Mouse (Mus musculus) midbrain, embryonic 15.5 days (tissue): ENCODE measurements around the gene Epb41l2. TPM values are rescaled to one million over a fixed set of nuclear protein-coding genes. Genes with fewer than 3 reads are reported as not detected.

Experiments
- ATAC-seq: fragments of 200-750 bp; cut with Nextera tagmentation; replicated peaks from 2 replicates; pipeline ENCODE4 v1.8.0; 2017; ENCODE audit warnings: moderate TSS enrichment
- H3K27ac ChIP-seq: fragments of 300-500 bp; sonication (generic); 2 replicates; pipeline ENCODE4 v1.5.1; 2015; ENCODE audit warnings: mild to moderate bottlenecking, inconsistent platforms
- H3K27me3 ChIP-seq: fragments of 300-500 bp; sonication (generic); replicated peaks from 2 replicates; pipeline ENCODE4 v1.6.1; 2015; ENCODE audit warnings: inconsistent platforms
- H3K36me3 ChIP-seq: fragments of 300-500 bp; sonication (generic); replicated peaks from 2 replicates; pipeline ENCODE4 v1.6.1; 2015; ENCODE audit warnings: inconsistent platforms
- H3K4me1 ChIP-seq: fragments of 300-500 bp; sonication (generic); 2 replicates; pipeline ENCODE4 v1.6.1; 2015; ENCODE audit warnings: inconsistent platforms
- H3K4me2 ChIP-seq: fragments of 300-500 bp; sonication (generic); 2 replicates; pipeline ENCODE4 v1.6.1; 2015; ENCODE audit warnings: inconsistent platforms, mild to moderate bottlenecking, moderate library complexity
- H3K4me3 ChIP-seq: fragments of 300-500 bp; sonication (generic); 2 replicates; pipeline ENCODE4 v1.5.1; 2015; ENCODE audit warnings: mild to moderate bottlenecking, inconsistent platforms
- H3K9ac ChIP-seq: fragments of 300-500 bp; sonication (generic); 2 replicates; pipeline ENCODE4 v1.6.1; 2015; ENCODE audit warnings: mild to moderate bottlenecking, inconsistent platforms
- H3K9me3 ChIP-seq: fragments of 300-500 bp; sonication (generic); 2 replicates; pipeline ENCODE4 v1.6.1; 2016; ENCODE audit warnings: inconsistent platforms
- WGBS: fragments of 180-500 bp; shearing (Covaris S2); methylation state at CpG from one replicate; pipeline ENCODE4 v1.1.7; 2015; ENCODE audit warnings: mixed read lengths; 5-methylcytosine and 5-hydroxymethylcytosine counted together
- polyA plus RNA-seq: library from polyadenylated mRNA; unstranded; fragments of >200 nt; fragmentation: Nextera tagmentation; extraction: Ambion mirVana; gene quantifications from 2 replicates; pipeline ENCODE4 v1.2.1, GENCODE M21; 2015

Gene Epb41l2
- polyA plus RNA-seq, 1 experiment from 2014 or later, result 27.7 TPM

DNA sequence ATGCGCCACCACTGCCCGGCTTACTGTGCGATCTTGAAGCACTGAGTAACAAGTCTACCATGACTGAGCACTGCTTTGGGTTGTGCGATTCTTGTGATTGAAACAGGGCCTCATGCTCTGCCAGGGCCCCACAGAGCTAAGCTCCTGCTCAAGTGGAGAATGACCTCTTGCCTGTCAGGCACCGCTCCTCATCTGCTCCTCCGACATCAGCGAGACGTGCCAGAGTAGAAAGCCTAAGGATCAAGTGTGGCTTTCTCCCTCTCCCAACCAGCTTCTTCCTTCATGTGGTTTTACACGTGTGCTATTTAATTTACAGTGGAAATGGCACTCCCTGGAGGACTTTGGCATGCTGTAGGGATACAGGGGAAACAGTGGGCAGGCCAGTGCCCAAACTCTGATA, 10.1 kb downstream of the Epb41l2 start:
- no peak; the same call in 1 of the 2 replicates for ATAC-seq
- H3K9ac ChIP-seq, result no peak overlapping the region
- no peaks in the 10 kb centered on the region for H3K27me3 ChIP-seq
- H3K36me3 ChIP-seq, result no peaks in the 10 kb centered on the region
- WGBS, result 80% methylated on average over 9 of the region's 9 CpGs
- H3K4me1 ChIP-seq, result 0 out of 2 replicates have a peak, but pooled peaks cover 4% of the 10 kb centered on the region
- H3K4me3 ChIP-seq, result no peak overlapping the region
- H3K9me3 ChIP-seq, result no peaks in the 10 kb centered on the region
- no peak overlapping the region for H3K27ac ChIP-seq
- no peak overlapping the region for H3K4me2 ChIP-seq

DNA sequence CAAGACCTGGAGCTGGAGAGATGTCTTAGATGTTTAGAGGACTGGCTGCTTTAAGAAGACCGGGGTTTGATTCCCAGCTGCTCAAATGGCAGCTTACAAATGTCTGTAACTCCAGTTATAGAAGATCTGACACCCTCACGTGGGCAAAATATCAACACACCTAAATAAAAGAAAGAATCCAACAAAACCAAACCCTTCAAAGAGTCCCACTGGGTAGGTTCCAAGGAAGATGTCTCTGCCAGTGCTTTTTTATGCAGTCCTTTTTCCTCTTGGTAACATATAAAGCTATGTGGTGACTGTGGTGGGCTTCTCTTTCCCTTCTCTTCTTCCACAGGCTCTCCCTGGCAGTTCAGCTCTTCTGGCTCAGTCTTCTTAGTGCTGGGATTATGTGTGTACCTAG, 11.7 kb downstream of the Epb41l2 start:
- 77% methylated on average over 2 of the region's 2 CpGs for WGBS
- Histone ChIP-seq H3K4me3 (no peak overlapping the region), H3K36me3 (no peaks in the 10 kb centered on the region), H3K9ac (no peak overlapping the region), H3K4me1 (0 out of 2 replicates have a peak, but pooled peaks cover 4% of the 10 kb centered on the region), H3K9me3 (no peaks in the 10 kb centered on the region), H3K27me3 (no peaks in the 10 kb centered on the region), H3K27ac (no peak overlapping the region), H3K4me2 (no peak overlapping the region)
- no peak for ATAC-seq

DNA sequence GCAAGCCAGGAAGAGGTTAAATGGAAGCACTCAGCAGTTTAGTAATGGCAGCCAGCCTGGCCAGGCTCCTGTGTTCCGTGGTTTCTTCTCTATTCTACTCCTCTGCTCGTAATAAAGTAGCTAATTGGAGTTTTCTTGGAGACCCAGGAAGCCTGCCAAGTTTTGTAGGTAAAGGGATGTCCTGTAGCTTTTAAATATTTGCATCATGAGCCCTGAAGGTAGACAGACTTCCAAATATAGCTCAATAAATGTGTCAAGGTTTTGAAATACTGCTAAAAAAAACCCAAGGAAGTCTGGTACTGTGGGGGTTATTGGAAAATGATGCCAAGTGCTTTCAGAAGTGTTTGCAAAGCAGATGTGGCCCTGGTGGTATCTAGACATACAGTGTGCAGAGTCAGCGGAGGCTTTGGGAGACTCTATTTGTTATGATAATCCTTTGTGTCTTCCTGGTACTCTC, 12.3 kb downstream of the Epb41l2 start:
- no peak overlapping the region for H3K9ac ChIP-seq
- 0 out of 2 replicates have a peak, but pooled peaks cover 4% of the 10 kb centered on the region for H3K4me1 ChIP-seq
- no peak overlapping the region for H3K4me3 ChIP-seq
- H3K27ac ChIP-seq, result no peak overlapping the region
- ATAC-seq, result no peak
- no peak overlapping the region for H3K4me2 ChIP-seq
- 18% methylated on average over 3 of the region's 3 CpGs for WGBS
- H3K36me3 ChIP-seq, result no peaks in the 10 kb centered on the region
- H3K9me3 ChIP-seq, result no peaks in the 10 kb centered on the region
- H3K27me3 ChIP-seq, result no peaks in the 10 kb centered on the region

DNA sequence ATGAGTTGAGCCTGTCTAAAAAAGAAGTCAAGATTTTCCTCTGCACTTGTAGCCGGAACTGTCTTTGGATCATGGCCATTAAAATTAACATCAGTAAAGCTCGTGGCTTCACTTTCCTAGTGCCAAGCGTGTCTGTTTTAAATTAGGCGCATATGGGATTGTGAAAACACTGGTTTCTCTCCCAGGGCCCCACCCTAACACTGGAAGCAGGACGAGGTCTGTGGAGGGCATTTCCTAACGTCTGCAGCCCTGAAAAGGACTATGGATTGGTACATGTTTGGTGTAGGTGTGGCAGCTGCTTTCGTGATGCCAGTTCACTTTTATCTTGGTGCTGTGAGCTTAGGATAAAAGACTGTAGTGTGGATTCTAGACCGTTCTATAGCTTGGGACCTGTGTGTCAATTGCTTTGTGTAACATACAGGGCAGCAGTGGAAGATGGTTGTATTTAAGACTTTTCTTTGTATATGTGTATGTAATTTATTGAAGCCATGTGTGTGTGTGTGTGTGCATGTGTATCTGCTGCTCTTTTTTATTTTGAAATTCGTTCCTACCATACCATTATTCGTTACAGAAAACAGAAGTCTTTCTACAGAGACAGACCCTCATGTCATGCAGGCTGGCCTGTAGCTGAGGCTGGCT, 13.0 kb downstream of the Epb41l2 start:
- WGBS, result 45% methylated on average over 10 of the region's 10 CpGs
- H3K4me3 ChIP-seq, result no peak overlapping the region
- H3K36me3 ChIP-seq, result no peaks in the 10 kb centered on the region
- no peaks in the 10 kb centered on the region for H3K27me3 ChIP-seq
- H3K27ac ChIP-seq, result no peak overlapping the region
- no peaks in the 10 kb centered on the region for H3K9me3 ChIP-seq
- H3K4me2 ChIP-seq, result no peak overlapping the region
- H3K9ac ChIP-seq, result no peak overlapping the region
- H3K4me1 ChIP-seq, result 0 out of 2 replicates have a peak, but pooled peaks cover 4% of the 10 kb centered on the region
- no peak for ATAC-seq

DNA sequence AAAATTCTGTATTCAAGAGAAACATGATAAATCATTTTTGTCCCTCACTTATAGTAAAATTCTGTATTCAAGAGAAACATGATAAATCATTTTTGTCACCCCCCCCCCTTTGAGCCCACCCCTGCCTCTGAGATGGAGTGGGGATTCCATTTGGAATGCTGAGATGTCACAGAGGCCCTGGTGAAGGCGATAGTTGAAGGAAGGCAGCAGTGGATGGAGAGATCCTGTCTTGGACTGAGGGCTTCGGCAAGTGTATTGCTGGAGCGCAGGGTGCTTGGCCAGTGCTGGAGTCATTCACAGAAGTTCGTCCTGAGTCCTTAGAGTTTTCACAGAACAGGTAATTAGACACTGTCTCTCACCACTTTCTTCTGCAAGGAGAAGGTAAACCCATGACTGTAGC, 15.4 kb downstream of the Epb41l2 start:
- Histone ChIP-seq H3K36me3 (no peaks in the 10 kb centered on the region), H3K4me3 (no peak overlapping the region), H3K4me2 (no peak overlapping the region), H3K27me3 (no peaks in the 10 kb centered on the region), H3K9me3 (no peaks in the 10 kb centered on the region), H3K9ac (no peak overlapping the region), H3K27ac (no peak overlapping the region), H3K4me1 (0 out of 2 replicates have a peak, but pooled peaks cover 4% of the 10 kb centered on the region)
- no peak for ATAC-seq
- 93% methylated on average over 4 of the region's 4 CpGs for WGBS

DNA sequence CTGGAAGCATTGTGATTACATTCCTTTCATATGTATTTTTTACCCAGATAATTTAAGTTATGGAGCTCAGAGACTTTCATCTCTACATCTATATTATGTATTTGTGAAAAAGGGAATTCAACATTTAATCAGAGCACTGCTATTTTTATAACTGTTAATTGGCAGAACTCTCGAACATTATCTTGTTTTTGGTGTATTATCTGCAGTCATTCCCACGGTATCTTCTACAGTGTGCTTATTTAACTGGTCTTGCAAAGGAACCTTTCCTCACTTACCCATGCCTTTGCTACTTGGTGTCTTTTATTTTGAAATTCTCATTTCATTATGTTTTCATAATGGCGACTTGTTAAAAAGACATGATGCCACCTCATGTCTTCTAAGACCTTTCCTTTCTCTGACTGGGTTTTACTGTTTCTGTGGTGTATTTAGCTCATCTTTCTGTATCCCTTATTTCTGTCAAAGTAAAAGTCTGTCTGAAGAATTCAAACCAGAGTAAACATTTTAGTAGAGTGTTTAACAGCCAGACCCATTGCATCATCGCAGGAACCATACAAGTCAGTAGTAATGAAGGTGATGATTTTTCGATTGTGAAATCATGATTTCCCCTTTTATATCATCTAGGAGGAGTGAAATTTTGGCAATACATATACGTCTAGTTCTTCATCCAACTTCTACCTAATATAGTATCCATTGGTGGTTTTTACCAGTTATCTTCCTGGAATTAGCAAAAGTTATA, 21.3 kb downstream of the Epb41l2 start:
- no peak for ATAC-seq
- no peaks in the 10 kb centered on the region for H3K36me3 ChIP-seq
- WGBS, result 92% methylated on average over 6 of the region's 6 CpGs

DNA sequence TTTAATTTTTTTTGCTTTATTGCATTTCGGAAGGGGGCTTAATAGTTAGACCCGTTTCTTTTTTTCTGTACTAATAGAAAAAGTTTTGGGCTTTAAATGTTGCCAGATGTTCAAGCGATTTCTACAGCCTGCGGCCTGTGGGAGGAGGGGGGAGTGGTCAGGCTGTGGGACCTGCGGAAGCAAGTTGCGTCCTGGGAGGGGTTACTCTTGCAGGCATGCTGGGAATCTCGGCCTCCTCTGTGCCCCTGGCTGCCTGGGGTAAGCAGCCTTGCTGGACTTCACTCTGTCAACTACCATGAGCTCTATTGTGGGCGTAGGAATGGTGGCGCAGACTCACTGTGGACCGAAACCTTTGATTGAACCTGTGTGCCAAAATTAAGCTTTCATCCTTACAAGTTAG, 22.4 kb downstream of the Epb41l2 start:
- Histone ChIP-seq H3K4me1 (no peaks in the 10 kb centered on the region), H3K4me2 (no peak overlapping the region), H3K9ac (no peak overlapping the region), H3K4me3 (no peak overlapping the region), H3K9me3 (no peaks in the 10 kb centered on the region), H3K36me3 (no peaks in the 10 kb centered on the region), H3K27me3 (no peaks in the 10 kb centered on the region), H3K27ac (no peak overlapping the region)
- no peak for ATAC-seq
- WGBS, result 64% methylated on average over 10 of the region's 10 CpGs

More for the DNA sequence above, 21.3 kb downstream of the Epb41l2 start:
- Histone ChIP-seq H3K4me1 (no peaks in the 10 kb centered on the region), H3K9me3 (no peaks in the 10 kb centered on the region), H3K4me3 (no peak overlapping the region), H3K9ac (no peak overlapping the region), H3K27ac (no peak overlapping the region), H3K27me3 (no peaks in the 10 kb centered on the region), H3K4me2 (no peak overlapping the region)

DNA sequence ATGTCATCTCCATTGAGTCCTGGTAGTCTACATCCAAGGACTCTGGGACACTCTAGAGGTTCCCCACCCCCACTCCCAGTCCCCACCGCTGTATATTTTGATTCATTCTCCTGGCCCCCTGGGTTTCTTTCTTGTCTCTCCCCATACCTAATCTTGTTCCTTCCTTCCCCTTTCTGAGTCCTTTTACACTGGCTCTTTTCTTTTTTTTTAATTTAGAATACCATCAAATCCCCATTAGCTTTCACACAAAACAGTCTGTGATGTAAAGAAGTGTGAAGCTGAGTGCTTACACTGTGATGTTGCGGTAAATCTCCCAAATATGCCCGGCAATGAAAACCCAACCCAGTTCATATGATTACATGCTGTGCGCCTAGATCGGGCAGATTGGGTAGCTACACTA, 23.6 kb downstream of the Epb41l2 start:
- Histone ChIP-seq H3K4me3 (no peak overlapping the region), H3K4me1 (no peaks in the 10 kb centered on the region), H3K27me3 (no peaks in the 10 kb centered on the region), H3K9ac (no peak overlapping the region), H3K4me2 (no peak overlapping the region), H3K36me3 (no peaks in the 10 kb centered on the region), H3K9me3 (no peaks in the 10 kb centered on the region), H3K27ac (no peak overlapping the region)
- no peak for ATAC-seq
- WGBS, result 69% methylated on average over 5 of the region's 5 CpGs

DNA sequence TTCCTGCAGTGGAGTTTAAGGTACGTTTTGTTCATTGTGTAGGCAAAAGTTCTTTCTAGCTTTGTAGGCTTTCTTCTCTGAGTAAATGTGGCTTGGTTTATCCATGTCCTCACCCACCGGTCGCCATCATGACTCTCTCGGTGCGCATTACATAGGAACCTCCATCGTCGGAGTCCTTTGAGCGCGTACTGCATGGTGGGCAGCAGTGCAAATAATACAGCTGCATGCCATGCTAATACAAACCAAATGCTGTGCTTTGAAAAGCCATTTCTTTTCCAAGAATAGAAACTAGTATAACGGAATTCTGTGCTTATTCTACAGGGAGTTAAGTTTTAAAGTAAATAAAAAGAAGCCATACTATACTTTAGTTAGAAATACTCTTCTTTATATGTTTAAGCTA, 24.8 kb downstream of the Epb41l2 start:
- H3K9ac ChIP-seq, result no peak overlapping the region
- H3K4me2 ChIP-seq, result no peak overlapping the region
- H3K9me3 ChIP-seq, result no peaks in the 10 kb centered on the region
- no peaks in the 10 kb centered on the region for H3K4me1 ChIP-seq
- H3K36me3 ChIP-seq, result no peaks in the 10 kb centered on the region
- no peak overlapping the region for H3K27ac ChIP-seq
- H3K4me3 ChIP-seq, result no peak overlapping the region
- ATAC-seq, result no peak
- no peaks in the 10 kb centered on the region for H3K27me3 ChIP-seq
- WGBS, result 86% methylated on average over 10 of the region's 10 CpGs

DNA sequence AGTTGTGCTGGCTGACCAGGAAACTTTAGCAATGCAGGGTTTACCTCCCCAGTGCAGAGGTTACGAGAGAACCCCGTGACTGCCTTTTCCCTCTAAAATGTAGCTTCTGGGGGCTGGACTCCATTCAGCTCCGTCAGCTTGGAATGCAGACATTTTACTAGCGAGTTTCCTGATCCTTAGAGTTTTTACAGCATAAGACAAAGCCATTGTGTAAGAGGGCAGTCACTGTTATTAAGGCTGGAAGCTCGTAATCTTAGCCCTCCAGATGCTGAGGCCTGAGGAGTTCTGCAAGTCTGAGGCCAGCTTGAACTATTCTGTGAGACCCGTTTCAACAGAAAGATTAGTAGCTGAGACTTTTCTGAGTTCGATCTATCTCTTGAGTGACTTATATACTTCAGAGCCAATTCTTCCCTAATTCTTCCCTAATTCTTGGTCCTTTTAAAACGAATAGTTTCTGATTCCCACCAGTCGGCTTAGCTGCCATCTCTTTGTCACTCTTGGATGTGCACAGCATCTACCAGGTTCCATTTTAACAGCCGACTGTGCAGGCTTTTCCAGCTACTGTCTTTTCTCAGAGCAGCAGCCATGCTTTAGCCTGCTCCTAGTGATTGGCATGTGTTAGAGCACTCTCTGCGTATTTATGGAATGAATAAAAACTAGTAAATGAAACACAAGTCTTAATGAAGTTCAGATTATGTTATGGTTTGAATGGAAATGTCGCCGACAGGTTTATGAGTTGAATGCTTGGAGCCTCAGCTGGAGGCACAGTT, 26.4 kb downstream of the Epb41l2 start:
- no peak overlapping the region for H3K27ac ChIP-seq

DNA sequence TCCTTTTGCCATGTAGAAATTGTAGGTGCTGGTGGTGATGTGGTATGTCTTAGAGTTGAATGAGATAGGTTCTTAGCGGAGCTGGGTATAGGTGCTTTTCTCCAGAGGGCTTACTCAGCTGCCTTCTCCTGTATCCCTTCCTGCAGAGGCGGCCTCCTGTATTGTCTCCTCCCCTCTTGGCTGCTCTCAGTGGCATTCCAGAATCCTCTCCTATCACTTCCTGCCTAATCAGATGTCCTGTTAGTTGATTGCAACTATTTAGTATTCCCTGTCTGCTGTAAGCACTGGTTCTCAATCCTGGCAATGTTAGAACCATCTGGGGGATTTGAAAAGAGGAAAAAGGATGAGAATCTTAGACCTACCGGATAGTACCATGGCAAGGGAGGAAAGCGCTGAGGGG, 27.3 kb downstream of the Epb41l2 start:
- H3K27me3 ChIP-seq, result no peaks in the 10 kb centered on the region
- no peaks in the 10 kb centered on the region for H3K36me3 ChIP-seq
- H3K27ac ChIP-seq, result no peak overlapping the region
- H3K4me1 ChIP-seq, result no peaks in the 10 kb centered on the region
- 83% methylated on average over 4 of the region's 4 CpGs for WGBS
- no peak overlapping the region for H3K4me3 ChIP-seq
- no peak overlapping the region for H3K4me2 ChIP-seq
- no peak for ATAC-seq
- no peaks in the 10 kb centered on the region for H3K9me3 ChIP-seq
- H3K9ac ChIP-seq, result no peak overlapping the region

More for the DNA sequence above, 26.4 kb downstream of the Epb41l2 start:
- H3K4me1 ChIP-seq, result no peaks in the 10 kb centered on the region
- H3K36me3 ChIP-seq, result no peaks in the 10 kb centered on the region
- H3K9me3 ChIP-seq, result no peaks in the 10 kb centered on the region
- no peaks in the 10 kb centered on the region for H3K27me3 ChIP-seq
- WGBS, result 53% methylated on average over 13 of the region's 13 CpGs
- no peak overlapping the region for H3K9ac ChIP-seq
- no peak overlapping the region for H3K4me3 ChIP-seq
- H3K4me2 ChIP-seq, result no peak overlapping the region
- no peak for ATAC-seq

DNA sequence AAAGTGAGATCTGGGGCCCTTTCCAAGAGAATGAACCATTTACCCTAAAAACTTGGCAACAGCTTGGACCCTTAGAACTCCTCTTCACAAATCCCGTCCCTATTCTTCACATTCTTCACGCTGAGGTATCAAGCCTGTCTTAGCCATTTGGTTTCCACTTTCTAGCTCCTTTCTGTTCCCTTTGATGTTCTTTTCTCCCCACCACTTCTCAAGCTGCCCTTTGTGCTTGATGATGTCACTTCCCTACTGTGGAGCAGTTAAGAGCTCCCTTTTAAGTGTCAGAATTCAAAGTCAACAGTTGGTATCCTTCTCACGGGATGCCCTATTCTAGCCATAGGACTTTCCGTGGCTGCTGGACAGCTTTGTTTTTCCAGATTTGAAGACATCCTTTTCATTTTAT, 27.7 kb downstream of the Epb41l2 start:
- no peaks in the 10 kb centered on the region for H3K36me3 ChIP-seq
- no peak overlapping the region for H3K4me3 ChIP-seq
- no peak for ATAC-seq
- no peaks in the 10 kb centered on the region for H3K4me1 ChIP-seq
- no peak overlapping the region for H3K9ac ChIP-seq
- H3K4me2 ChIP-seq, result no peak overlapping the region
- H3K9me3 ChIP-seq, result no peaks in the 10 kb centered on the region
- 21% methylated on average over 4 of the region's 4 CpGs for WGBS
- H3K27me3 ChIP-seq, result no peaks in the 10 kb centered on the region
- H3K27ac ChIP-seq, result no peak overlapping the region
